Mouse (Mus musculus) kidney, postnatal 4 days (tissue): Measurements from ENCODE around the gene Gsap.
"Not testable (repeated sequence)": the region's sequence is repeated elsewhere in the genome, so short reads cannot be mapped to it uniquely, and the experiment has no call there.

Experiments used
- DNase-seq, 2 experiments: peaks; one replicate each; pipeline ENCODE4 v3.0.0; 2021; ENCODE audit warnings: mixed read lengths in 2 of 2

Gsap gene

GRCm38 (mm10) chr5:21329672-21330665, 143.9 kb downstream of the Gsap start:
- no peak for DNase-seq

GRCm38 (mm10) chr5:21331656-21332055, 145.6 kb downstream of the Gsap start:
- peak in 1 of 2 experiments; percentile 9 for DNase-seq

GRCm38 (mm10) chr5:21332119-21332518, 146.1 kb downstream of the Gsap start:
- no peak for DNase-seq

- DNase-seq = not testable (repeated sequence)
Observed at GRCm38 (mm10) chr5:21342265-21342664, 156.2 kb downstream of the Gsap start.

GRCm38 (mm10) chr5:21348366-21348765, 162.3 kb downstream of the Gsap start:
- no peak for DNase-seq

- no peak for DNase-seq
Observed at GRCm38 (mm10) chr5:21351678-21352077, 165.6 kb downstream of the Gsap start.

- no peak for DNase-seq
Observed at GRCm38 (mm10) chr5:21358648-21359047, 172.6 kb downstream of the Gsap start.

- DNase-seq = no peak
Observed at GRCm38 (mm10) chr5:21363343-21363742, 177.3 kb downstream of the Gsap start.
